In the genomic region with DNA sequence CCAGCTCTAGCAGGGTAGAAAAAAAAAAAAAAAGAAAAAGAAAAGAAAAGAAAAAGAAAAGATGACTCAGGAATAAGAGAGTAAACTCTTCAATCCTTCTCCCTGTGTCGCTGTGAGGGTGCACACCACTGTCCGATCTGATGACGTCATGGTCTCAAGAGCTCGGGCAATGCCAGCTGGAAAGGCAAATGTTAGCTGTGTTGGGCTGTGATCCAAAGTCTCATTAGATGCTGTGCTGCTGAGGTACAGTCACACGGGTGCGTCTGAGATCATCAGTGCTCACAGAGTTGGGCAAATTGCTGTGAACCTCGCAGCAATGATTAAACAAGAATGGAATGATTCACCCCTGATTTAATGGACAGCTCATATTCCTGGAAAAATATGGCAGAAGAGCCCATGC, we compare ENCODE assay signal across 10 mouse cellular contexts. TPM values are rescaled to one million over a fixed set of nuclear protein-coding genes. Genes with fewer than 3 reads are reported as not detected.
DNase-seq lines count a peak whose midpoint lies in the region; ATAC-seq and TF ChIP-seq lines count a peak whose summit lies in the region.
"Had no signal": no experiment of that assay in that cellular context is flagged by ENCODE, and none has a peak within 500 bp of the region (broad histone marks: within the 10 kb centered on the region; RNA-seq: fewer than 3 reads in every experiment).

No protein-coding gene starts in this region.

- no peaks in the 10 kb centered on the region for H3K4me1 ChIP-seq in embryonic fibroblast, embryonic 13.5 days (ENCODE audit: control insufficient read depth, insufficient read depth, low read length)
- no peaks in the 10 kb centered on the region for H3K4me1 ChIP-seq in intestine, postnatal 0 days (replicated peaks; ENCODE audit: control insufficient read depth, insufficient read depth, low read length)
- H3K4me1 ChIP-seq: neural tube, embryonic 13.5 days had no signal

- ATAC-seq in intestine, postnatal 0 days, result no peak

- H3K27ac ChIP-seq in embryonic fibroblast, embryonic 13.5 days (ENCODE audit: insufficient read depth, low read length), result 0 out of 2 replicates have a peak overlapping the region, but pooled peaks have one; percentile 12
- no peak overlapping the region for H3K27ac ChIP-seq in intestine, postnatal 0 days (ENCODE audit: low read depth, low read length)
- H3K27ac ChIP-seq: liver, embryonic 15.5 days; neural tube, embryonic 13.5 days had no signal

- H3K9me3 ChIP-seq in intestine, postnatal 0 days (ENCODE audit: control insufficient read depth), result no peaks in the 10 kb centered on the region
- H3K9me3 ChIP-seq: liver, embryonic 15.5 days had no signal

- TF ChIP-seq CTCF in embryonic fibroblast, embryonic 13.5 days (IDR thresholded peaks at IDR 0.05; ENCODE audit: borderline replicate concordance, insufficient read depth, low read length), result no peak
- TF ChIP-seq CTCF in intestine, postnatal 0 days (IDR thresholded peaks at IDR 0.05; ENCODE audit: low read depth), result no peak

- intact Hi-C loops in heart, postnatal 10 days (cut with DNase I), result no loop called here
- intact Hi-C loops in heart, postnatal 36 days (cut with DNase I), result no loop called here

- H3K36me3 ChIP-seq in intestine, postnatal 0 days (ENCODE audit: control insufficient read depth, insufficient read depth), result no peaks in the 10 kb centered on the region
- H3K36me3 ChIP-seq: liver, embryonic 15.5 days; neural tube, embryonic 13.5 days had no signal

- DNase-seq in heart, postnatal 10 days, result peak; percentile 32 to 44
- DNase-seq in heart, postnatal 36 days, result no peak
- peak; percentile 13 for DNase-seq in right cerebral cortex, adult 18-20 months
- DNase-seq in right cerebral cortex, postnatal 4 days, result no peak
- DNase-seq in testis, postnatal 14 days (ENCODE audit: low spot score), result no peak
- DNase-seq: thymus, postnatal 14 days had no signal

- 70% methylated on average over 7 of the region's 7 CpGs for WGBS in intestine, postnatal 0 days

- H3K27me3 ChIP-seq in intestine, postnatal 0 days (replicated peaks; ENCODE audit: control insufficient read depth, insufficient read depth, low read length), result no peaks in the 10 kb centered on the region
- H3K27me3 ChIP-seq: liver, embryonic 15.5 days; neural tube, embryonic 13.5 days had no signal

- TF ChIP-seq POLR2A in embryonic fibroblast, embryonic 13.5 days (IDR thresholded peaks at IDR 0.05; ENCODE audit: low read depth, low read length), result no peak

- H3K4me2 ChIP-seq in intestine, postnatal 0 days (replicated peaks; ENCODE audit: low read depth), result no peak overlapping the region
- H3K4me2 ChIP-seq: liver, embryonic 15.5 days; neural tube, embryonic 13.5 days had no signal

- H3K9ac ChIP-seq in intestine, postnatal 0 days (ENCODE audit: low read depth, low read length), result no peak overlapping the region
- H3K9ac ChIP-seq: liver, embryonic 15.5 days; neural tube, embryonic 13.5 days had no signal

- H3K4me3 ChIP-seq in embryonic fibroblast, embryonic 13.5 days (ENCODE audit: insufficient read depth, low read length), result no peak overlapping the region
- no peak overlapping the region for H3K4me3 ChIP-seq in intestine, postnatal 0 days (ENCODE audit: low read depth, low read length)
- H3K4me3 ChIP-seq: liver, embryonic 15.5 days; neural tube, embryonic 13.5 days had no signal

RNA-seq across cellular contexts. Expression of a gene that starts 6.1 kb away (rescaled TPM):
- total RNA-seq in heart, postnatal 10 days (2021), result 100 to 1,000 TPM; 155 to 176 TPM
- 100 to 1,000 TPM; 210 to 234 TPM for total RNA-seq in heart, postnatal 36 days (2021)
- polyA plus RNA-seq in embryonic fibroblast, embryonic 13.5 days (2011; ENCODE audit: insufficient read length, low read depth, missing spikeins), result 41.6 and 43.7 TPM in 2 replicates
- polyA plus RNA-seq in intestine, postnatal 0 days (2015; fragmentation: Nextera tagmentation; extraction: Ambion mirVana), result 35.3 and 41.2 TPM in 2 replicates

RNA-seq across cellular contexts. Expression of a gene that starts 37.8 kb away (rescaled TPM):
- total RNA-seq in heart, postnatal 10 days (2021), result 10 to 100 TPM; 33.6 to 34.8 TPM
- 10 to 100 TPM; 23.8 to 25.4 TPM for total RNA-seq in heart, postnatal 36 days (2021)
- polyA plus RNA-seq in embryonic fibroblast, embryonic 13.5 days (2011; ENCODE audit: insufficient read length, low read depth, missing spikeins), result 39.1 and 46.0 TPM in 2 replicates
- 34.2 and 34.5 TPM in 2 replicates for polyA plus RNA-seq in intestine, postnatal 0 days (2015; fragmentation: Nextera tagmentation; extraction: Ambion mirVana)

Comparison
In these comparisons a context has a peak if more than half of its experiments do, and no peak if none do; other contexts are left out.
1. DNase-seq: peak in heart, postnatal 10 days (2 of 2) and right cerebral cortex, adult 18-20 months (single experiment); none in heart, postnatal 36 days (0 of 2), right cerebral cortex, postnatal 4 days (single experiment) and testis, postnatal 14 days (single experiment).